ENCODE assay signal across 13 mouse cellular contexts in genomic region chr1:179940071-179940786, GRCm38 (mm10). TPM values are rescaled to one million over a fixed set of nuclear protein-coding genes. Genes with fewer than 3 reads are reported as not detected.
DNase-seq lines count a peak whose midpoint lies in the region; ATAC-seq and TF ChIP-seq lines count a peak whose summit lies in the region.
"Had no signal": no experiment of that assay in that cellular context is flagged by ENCODE, and none has a peak within 500 bp of the region (broad histone marks: within the 10 kb centered on the region; RNA-seq: fewer than 3 reads in every experiment).

No protein-coding gene starts in this region.

- ATAC-seq in kidney, postnatal 0 days (replicated peaks; ENCODE audit: low FRiP score, low read depth) = no peak
- no peak for ATAC-seq in hindbrain, embryonic 16.5 days

- H3K4me1 ChIP-seq in kidney, postnatal 0 days (replicated peaks; ENCODE audit: insufficient read depth, low read length) = no peaks in the 10 kb centered on the region
- H3K4me1 ChIP-seq in hindbrain, embryonic 16.5 days (ENCODE audit: control insufficient read depth, insufficient read depth, low read depth, low read length) = no peaks in the 10 kb centered on the region
- H3K4me1 ChIP-seq: hindbrain, embryonic 13.5 days; liver, embryonic 13.5 days had no signal

- no peaks in the 10 kb centered on the region for H3K27me3 ChIP-seq in kidney, postnatal 0 days (ENCODE audit: insufficient read depth, low read length)
- H3K27me3 ChIP-seq in hindbrain, embryonic 16.5 days (replicated peaks; ENCODE audit: control insufficient read depth, insufficient read depth, low read length) = no peaks in the 10 kb centered on the region
- H3K27me3 ChIP-seq: hindbrain, embryonic 13.5 days; liver, embryonic 13.5 days had no signal

- no peaks in the 10 kb centered on the region for H3K9me3 ChIP-seq in kidney, postnatal 0 days (replicated peaks; ENCODE audit: low read length)
- no peaks in the 10 kb centered on the region for H3K9me3 ChIP-seq in hindbrain, embryonic 16.5 days (ENCODE audit: control insufficient read depth, low read length)
- H3K9me3 ChIP-seq: G1E; hindbrain, embryonic 13.5 days; liver, embryonic 13.5 days had no signal

- no peak overlapping the region for H3K4me3 ChIP-seq in kidney, postnatal 0 days (replicated peaks; ENCODE audit: low read depth, low read length)
- H3K4me3 ChIP-seq in hindbrain, embryonic 16.5 days (ENCODE audit: low read length) = no peak overlapping the region
- H3K4me3 ChIP-seq: erythroblast, embryonic 14.5 days; hindbrain, embryonic 13.5 days; liver, embryonic 13.5 days had no signal

- no peaks in the 10 kb centered on the region for H3K36me3 ChIP-seq in kidney, postnatal 0 days (ENCODE audit: insufficient read depth, low read length)
- no peaks in the 10 kb centered on the region for H3K36me3 ChIP-seq in hindbrain, embryonic 16.5 days (ENCODE audit: control insufficient read depth, insufficient read depth, low read length)
- H3K36me3 ChIP-seq: G1E; hindbrain, embryonic 13.5 days; liver, embryonic 13.5 days had no signal

- no peak overlapping the region for H3K9ac ChIP-seq in kidney, postnatal 0 days (ENCODE audit: low read depth, low read length)
- no peak overlapping the region for H3K9ac ChIP-seq in hindbrain, embryonic 16.5 days (ENCODE audit: low read depth, low read length)
- H3K9ac ChIP-seq: hindbrain, embryonic 13.5 days; liver, embryonic 13.5 days had no signal

- no peak for TF ChIP-seq CTCF in kidney, postnatal 0 days (IDR thresholded peaks at IDR 0.05; ENCODE audit: low read depth)

- peak; percentile 30 to 66 for DNase-seq in frontal cortex, adult 2 months (ENCODE audit: extremely low spot score in 1 of 2, low spot score in 1 of 2)
- no peak for DNase-seq in frontal cortex, postnatal 10 days (ENCODE audit: low spot score in 2 of 2)
- DNase-seq in kidney, postnatal 0 days (ENCODE audit: low spot score) = peak; percentile 29
- no peak for DNase-seq in kidney, postnatal 4 days
- peak; percentile 68 for DNase-seq in brain, adult 2 months (ENCODE audit: low read depth, low spot score)
- peak; percentile 48 to 76 for DNase-seq in layer of hippocampus, postnatal 14 days (ENCODE audit: low spot score in 2 of 2)
- no peak for DNase-seq in MN1 (ENCODE audit: low spot score)
- DNase-seq: cerebellum, postnatal 25 days; liver, embryonic 13.5 days had no signal

- peak overlapping the region; percentile 27 for H3K27ac ChIP-seq in kidney, postnatal 0 days
- H3K27ac ChIP-seq in hindbrain, embryonic 16.5 days (ENCODE audit: low read depth, low read length) = no peak overlapping the region
- H3K27ac ChIP-seq: hindbrain, embryonic 13.5 days; liver, embryonic 13.5 days had no signal

- WGBS in kidney, postnatal 0 days = 52% methylated on average over 23 of the region's 23 CpGs
- WGBS in hindbrain, embryonic 16.5 days = 71% methylated on average over 23 of the region's 23 CpGs

- peak overlapping the region; percentile 8; the same call in 1 of the 2 replicates for H3K4me2 ChIP-seq in kidney, postnatal 0 days (ENCODE audit: low read length)
- H3K4me2 ChIP-seq in hindbrain, embryonic 16.5 days (ENCODE audit: low read length) = no peak overlapping the region
- H3K4me2 ChIP-seq: hindbrain, embryonic 13.5 days; liver, embryonic 13.5 days had no signal

RNA-seq across cellular contexts. Expression of gene Cdc42bpa, which starts 20.0 kb away (rescaled TPM):
- 118 and 133 TPM in 2 replicates for polyA plus RNA-seq in frontal cortex, adult 2 months (2012; rRNA removed)
- polyA plus RNA-seq in kidney, postnatal 0 days (2015; fragmentation: Nextera tagmentation; extraction: Ambion mirVana) = 15.8 and 17.4 TPM in 2 replicates
- 100 to 1,000 TPM; 214 to 233 TPM for total RNA-seq in layer of hippocampus, postnatal 14 days (2021)
- 24.8 and 34.5 TPM in 2 replicates for polyA plus RNA-seq in hindbrain, embryonic 16.5 days (2015; fragmentation: Nextera tagmentation; extraction: Ambion mirVana)

Comparison
In these comparisons a context has a peak if more than half of its experiments do, and no peak if none do; other contexts are left out.
1. DNase-seq: peak in frontal cortex, adult 2 months (2 of 2), kidney, postnatal 0 days (single experiment), brain, adult 2 months (single experiment) and layer of hippocampus, postnatal 14 days (2 of 2); none in frontal cortex, postnatal 10 days (0 of 2), kidney, postnatal 4 days (0 of 2) and MN1 (single experiment).